Mouse (Mus musculus) frontal cortex, postnatal 25 days (tissue): ENCODE results near the gene Gm10334.
"Not testable (repeated sequence)": the region's sequence is repeated elsewhere in the genome, so short reads cannot be mapped to it uniquely, and the experiment has no call there.

Experiments used
- DNase-seq, 2 experiments: peaks; one replicate each; pipeline ENCODE4 v3.0.0; 2022; ENCODE audit warnings: low spot score in 2 of 2

The Gm10334 gene

DNA sequence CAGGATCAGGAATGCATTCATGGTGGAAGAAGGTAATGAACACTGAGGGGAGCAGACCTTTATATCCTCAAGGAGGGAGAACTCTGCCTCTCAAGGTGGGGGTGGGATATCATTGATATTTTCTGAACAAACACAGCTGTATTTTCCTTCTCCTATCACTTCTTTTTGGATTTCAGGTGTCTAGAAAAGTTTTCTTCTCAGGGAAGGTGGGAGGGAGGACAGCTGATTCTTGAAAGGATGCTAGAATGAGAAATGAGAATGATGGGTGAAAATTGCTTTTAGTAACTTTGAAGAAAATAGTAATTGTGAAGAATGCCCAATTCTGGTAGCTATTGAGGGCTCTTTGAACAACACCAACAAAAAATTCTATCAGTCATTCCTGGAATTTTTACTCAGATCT is at the start of gene Gm10334:
TSS of gene Gm10334 (minus strand) at position 101 of the 400 bp plus-strand sequence.
- DNase-seq = not testable (repeated sequence)

DNA sequence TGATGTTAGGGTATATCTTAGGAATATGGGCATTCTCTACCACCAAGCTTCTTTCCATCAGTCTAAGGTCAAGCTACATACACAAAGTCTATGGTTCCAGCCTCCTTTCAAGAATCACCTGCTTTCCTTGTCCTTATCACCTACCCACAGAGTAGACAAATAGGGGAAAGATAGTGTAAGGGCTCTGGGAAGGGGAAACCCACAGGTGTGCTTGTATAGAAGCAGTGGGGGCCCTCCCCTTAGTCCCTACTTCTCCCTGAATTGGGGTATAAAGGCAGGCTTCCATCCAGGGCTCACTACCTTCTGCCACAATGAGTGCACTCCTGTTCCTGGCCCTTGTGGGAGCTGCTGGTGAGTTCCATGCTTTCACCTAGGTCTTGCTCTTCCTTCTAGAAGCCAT is 12.7 kb upstream of the Gm10334 start, which contains the start of gene Prss1:
TSS of gene Prss1 (plus strand) at position 301 of the 400 bp plus-strand sequence.
- DNase-seq = not testable (repeated sequence)

DNA sequence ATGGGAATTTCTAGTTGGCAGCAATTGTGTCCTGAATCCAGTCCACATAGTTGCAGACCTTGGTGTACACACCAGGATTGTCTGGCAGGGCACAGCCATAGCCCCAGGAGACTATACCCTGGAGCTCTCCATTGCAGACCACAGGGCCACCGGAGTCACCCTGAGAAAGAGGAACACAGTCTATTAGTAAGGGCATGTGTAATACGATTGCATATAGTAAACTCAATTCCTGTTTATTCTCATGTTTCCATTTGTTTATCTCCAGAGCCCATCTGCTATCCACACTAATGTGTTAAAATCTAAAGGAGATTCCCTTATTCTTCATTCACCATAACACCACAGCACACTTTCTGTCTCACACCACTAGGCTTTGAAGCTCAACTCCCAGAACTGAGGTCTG is 3.7 kb downstream of the Gm10334 start:
- not testable (repeated sequence) for DNase-seq
